Mouse (Mus musculus) regulatory T cell (primary cell): ENCODE measurements around the gene Nlgn1.

Experiments
- in situ Hi-C: fragments of 300-600 bp; cut with MboI, MseI; formaldehyde crosslinking; loops from one replicate; pipeline ENCODE4 v1.15.1; 2025; ENCODE audit warnings: high pct_unique_total_duplicates

Nlgn1 gene

GRCm38 (mm10) chr3:26202702-26203101 lies 129.6 kb downstream of the Nlgn1 start:
- in situ Hi-C loops, result no loop called here

DNA sequence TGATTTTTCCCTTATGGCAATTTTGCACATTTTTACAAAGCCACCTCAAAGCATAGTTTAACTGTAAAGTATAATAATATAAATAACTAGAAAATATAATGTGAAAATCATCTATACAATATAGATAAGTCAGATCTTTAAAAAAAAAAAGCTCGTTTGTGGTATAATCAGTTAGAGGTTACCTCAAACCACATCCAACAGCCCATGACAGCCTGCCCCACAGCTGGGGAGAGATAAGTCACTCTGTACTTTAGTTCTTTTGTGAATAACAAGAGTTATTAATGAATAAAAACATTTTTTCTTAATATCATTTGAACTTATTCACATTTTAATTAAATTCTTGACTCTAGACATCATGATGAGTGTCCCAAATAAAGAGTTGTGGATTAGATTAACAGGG lies 130.8 kb downstream of the Nlgn1 start:
- in situ Hi-C loops, result no loop called here

DNA sequence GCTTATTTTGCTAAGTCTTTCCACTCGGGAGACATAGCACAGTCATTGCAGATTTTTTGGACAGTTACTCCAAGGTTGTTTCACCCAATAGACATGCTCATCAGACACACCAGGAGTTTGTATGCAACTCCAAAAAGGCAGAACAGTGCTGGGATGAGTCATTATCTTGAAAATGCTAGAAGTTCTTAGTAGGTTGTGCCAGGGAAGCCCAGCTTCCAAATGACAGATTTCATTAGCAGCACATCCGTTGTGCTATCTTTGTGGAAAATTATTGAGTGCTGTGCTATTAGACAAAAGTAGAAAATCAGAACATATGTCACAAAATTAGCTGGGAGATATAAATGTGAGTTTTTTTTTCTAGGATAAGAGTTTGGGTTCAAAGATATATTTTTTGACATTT lies 137.3 kb downstream of the Nlgn1 start:
- in situ Hi-C loops, result no loop called here

GRCm38 (mm10) chr3:26181013-26181412 lies 151.2 kb downstream of the Nlgn1 start:
- in situ Hi-C loops, result no loop called here

DNA sequence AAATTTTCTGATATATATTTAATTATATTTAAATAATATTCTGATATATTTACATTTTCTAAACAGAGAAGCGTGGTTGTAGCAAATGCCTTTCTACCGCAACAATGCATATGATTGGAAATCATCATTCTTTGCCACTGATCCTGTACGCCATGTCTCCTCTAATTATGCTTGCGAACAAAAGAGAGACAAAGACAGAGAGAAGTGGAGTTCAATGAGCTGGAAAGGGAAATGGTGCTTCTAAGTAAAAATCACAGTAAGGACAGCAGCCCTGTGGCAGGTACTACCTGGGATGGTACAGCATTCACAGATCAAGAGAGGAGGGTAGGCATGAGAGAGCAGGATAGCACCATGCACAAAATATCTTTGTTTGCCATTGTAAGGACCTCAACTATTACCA lies 156.9 kb downstream of the Nlgn1 start:
- in situ Hi-C loops, result no loop called here

- in situ Hi-C loops, result no loop called here
These were observed 158.0 kb downstream of the Nlgn1 start for GRCm38 (mm10) chr3:26174257-26174656.

DNA sequence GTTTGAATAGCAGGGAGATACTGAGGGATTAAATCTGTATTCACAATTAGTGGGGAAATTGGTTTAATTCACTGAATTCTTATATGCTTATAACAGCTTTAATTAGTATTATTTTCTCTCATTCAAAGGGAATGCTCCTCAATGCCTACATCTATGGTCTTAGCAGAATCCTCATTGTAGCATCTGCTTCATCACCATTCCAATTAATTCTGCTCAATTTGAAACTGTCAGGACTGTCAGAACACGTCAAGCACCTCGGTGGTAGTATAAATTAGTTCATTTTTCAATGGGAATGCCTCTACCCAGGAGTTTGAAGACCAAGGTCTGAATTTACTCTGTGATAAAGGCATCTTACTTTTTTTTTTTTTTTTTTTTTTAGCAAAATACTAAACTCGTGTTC lies 158.6 kb downstream of the Nlgn1 start:
- in situ Hi-C loops, result no loop called here

DNA sequence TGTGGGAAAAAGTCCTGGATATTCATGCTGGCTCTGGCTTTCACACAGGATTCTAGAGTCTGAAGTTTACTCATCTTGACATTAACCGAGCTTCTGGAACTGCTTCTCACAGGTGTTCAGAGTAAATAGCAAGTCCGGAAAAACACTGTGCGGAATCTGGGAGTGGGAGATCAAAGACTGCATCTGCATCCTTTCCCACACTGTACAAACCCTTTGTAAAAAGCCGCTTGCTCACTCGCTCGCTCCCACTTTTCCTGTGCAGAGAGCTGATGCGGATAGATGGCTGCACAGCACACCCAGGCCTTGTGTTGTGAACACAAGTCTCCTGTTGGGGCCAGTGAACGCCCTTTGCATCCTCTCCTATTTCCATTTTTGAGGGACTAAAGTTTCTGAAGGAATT lies 165.5 kb downstream of the Nlgn1 start:
- in situ Hi-C loops, result no loop called here

- in situ Hi-C loops, result no loop called here
These were observed 178.5 kb downstream of the Nlgn1 start for GRCm38 (mm10) chr3:26153782-26154181.

DNA sequence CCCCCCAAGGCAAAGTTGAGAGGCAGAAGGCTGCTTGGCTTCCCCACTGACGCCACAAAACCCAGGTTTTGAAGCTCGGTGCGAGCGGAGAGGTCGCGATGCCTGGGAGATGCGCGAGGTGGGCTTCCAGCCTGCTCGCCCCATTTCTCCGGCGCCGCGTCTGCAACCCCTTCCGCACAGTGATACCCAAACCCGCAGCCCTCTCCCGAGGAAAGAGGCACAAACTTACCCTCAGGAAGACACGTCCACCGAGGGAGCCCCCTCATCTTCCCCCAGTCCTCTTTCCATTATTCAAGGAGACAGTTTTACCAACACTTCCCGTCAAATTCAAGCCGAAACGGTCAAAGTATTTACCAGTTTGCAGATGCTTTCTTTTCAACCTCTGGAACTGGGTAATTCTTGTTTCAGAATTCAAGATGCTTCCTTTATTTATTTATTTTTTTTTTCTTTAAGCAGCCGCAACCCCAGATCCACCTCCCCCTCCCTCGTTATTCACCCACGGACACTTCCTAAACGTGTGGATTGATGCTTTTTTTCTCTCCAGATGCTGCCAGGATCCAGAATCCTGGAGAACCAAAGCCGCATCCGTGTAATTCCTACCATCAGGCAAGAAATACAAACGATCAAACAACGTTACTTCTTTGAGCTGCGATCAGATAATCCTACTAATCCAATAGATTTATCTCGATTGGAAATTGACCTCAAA lies 179.1 kb downstream of the Nlgn1 start:
- in situ Hi-C loops, result no loop called here

DNA sequence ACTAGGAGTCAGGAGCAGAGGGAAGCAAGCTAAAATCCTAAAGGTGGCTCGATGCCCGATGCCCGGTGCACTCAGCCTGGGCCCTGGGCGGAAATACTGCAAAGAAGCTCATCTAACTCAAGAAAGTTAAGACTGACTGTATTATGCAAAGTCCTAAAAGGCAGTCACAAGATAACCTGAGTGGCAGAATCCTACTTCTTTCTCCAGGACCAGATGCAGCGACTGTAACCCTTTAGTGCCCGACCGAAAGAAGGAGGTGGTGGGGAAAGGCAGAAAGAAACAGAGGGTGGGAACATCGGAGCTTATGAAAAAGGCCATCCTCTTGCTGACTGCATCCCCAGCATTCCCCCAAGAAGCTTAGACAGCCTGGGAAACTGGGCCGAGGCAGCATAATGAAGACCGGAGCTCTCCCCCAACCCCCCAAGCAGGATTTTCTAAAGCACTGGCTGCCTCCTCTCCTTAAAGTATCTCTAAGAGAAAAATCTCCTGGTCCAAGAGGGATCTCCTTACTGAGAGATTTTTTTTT lies 179.7 kb downstream of the Nlgn1 start:
- in situ Hi-C loops, result no loop called here

DNA sequence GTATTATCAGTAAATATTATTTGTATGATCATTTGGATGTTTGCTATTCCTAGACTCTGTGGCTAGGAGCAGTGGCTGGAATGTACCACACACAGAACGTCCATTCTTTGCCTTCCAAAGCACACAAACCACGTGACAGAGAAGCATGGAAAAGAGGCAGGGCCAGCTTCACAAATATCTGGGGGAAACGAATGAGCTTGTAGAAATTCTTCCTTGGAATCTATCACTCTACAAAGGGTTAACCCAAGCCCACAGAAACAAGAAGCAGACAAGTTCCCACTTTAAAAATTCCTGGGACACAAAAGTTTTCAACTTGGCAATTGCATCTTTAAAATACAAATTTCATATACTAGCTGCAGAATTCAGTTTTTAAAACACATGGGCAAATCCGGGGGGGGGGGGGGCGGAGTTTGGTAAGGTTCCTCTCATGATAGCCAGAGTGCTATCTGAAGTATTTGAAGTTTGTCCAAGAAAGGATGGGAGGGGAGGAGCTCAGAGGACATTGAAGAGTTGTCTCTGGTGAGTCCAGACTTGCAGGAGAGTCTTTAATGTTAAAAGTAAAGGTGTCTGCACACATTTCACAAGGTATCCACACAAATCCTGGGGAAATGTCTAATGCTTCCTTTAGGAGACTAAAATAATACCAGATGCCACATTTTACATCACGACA lies 180.8 kb downstream of the Nlgn1 start:
- in situ Hi-C loops, result no loop called here

DNA sequence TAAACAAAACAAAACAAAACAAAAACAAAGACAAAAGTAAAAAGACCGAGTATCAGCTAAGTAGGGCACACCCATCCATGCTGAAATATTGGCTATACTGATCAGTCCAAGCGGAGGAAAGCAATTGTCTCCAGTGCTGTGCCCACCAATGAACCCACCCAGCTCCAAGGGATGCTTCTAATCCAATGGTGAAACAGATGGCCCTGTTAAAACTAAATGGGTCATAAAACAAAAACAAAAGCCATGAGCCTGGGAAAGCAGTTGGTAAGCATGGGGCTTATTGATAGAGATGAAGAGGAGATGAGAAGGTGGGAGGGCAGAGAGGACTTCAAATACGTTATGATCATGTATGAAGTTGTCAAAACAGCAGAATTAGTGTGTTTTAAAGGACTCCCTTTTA lies 186.1 kb downstream of the Nlgn1 start:
- in situ Hi-C loops, result no loop called here

- in situ Hi-C loops, result no loop called here
These were observed 186.8 kb downstream of the Nlgn1 start for GRCm38 (mm10) chr3:26145441-26145840.

DNA sequence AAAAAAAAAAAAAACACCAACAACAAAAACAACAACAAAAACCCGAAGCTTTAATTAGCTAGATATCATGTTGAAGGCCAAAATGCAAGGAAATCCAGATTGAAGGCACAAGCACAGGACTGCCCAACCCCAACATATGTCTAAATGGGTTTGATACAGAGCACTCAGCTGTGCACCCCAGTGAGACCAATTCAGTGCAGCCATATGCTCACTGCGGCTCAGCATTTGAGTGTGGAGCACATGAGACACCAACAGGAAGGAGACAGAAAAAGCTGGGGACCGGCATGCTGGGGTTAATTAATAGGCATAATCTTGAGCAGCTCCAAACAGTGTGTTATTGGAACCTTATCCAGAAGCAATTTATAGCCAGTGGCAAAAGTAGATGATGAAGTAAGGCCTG lies 190.7 kb downstream of the Nlgn1 start:
- in situ Hi-C loops, result no loop called here

- in situ Hi-C loops, result no loop called here
These were observed 197.2 kb downstream of the Nlgn1 start for GRCm38 (mm10) chr3:26134839-26135651.

DNA sequence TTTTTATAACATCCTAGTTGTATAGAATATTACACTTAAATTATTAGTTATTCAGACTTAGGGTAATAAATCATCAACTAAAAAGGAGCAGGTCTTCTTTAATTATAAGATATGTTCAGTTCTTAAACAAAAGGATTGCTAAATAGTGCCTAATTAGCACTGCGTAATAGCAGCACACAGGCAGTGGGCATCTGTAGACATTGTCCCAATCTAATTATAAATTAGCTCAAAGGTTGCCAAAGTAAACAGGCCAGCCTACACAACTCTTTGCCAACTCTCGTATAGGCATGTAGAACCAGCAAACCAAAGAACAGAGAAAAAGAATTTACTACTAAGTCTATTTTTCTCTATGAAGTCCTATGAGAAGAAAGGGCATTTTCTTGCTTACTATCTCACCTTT lies 201.3 kb downstream of the Nlgn1 start:
- in situ Hi-C loops, result no loop called here

DNA sequence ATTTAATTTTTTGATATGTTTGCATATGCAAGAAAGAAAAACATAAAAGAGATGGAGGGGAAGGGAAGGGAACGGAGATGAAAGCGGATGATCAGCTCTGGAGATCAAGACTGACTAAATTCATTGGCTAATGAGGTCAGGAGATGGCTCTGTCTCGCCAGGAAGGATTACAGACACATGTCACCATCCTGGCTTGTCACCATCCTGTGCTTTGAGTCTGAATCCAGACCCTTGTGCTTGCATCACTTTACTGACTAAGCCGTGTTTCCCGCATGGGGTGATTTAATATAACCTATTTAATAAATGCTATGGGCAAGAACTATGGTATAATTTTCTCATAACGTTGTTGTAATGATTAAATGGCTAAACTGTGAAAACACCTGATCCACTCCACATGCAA lies 202.8 kb downstream of the Nlgn1 start:
- in situ Hi-C loops, result no loop called here

GRCm38 (mm10) chr3:26117071-26117470 lies 215.2 kb downstream of the Nlgn1 start:
- in situ Hi-C loops, result no loop called here

DNA sequence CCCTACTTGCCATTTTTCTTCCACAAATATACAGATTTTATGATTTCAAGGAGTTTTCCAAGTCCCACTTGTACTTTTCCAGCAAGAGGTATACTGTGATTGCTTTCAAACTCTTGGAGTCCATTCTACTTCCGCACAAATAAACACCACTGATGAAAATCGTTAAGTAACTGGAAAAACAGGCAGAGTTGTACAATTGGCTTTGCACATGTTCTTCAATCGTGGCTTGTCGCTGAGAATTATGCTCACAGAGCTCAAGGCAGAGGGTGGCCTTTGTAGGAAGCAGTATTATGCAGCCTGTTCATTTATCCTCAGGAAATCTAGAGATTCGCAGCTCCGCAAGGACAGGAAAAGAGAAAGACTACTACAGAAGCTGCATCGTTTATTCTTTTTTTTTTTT lies 225.9 kb downstream of the Nlgn1 start:
- in situ Hi-C loops, result no loop called here

DNA sequence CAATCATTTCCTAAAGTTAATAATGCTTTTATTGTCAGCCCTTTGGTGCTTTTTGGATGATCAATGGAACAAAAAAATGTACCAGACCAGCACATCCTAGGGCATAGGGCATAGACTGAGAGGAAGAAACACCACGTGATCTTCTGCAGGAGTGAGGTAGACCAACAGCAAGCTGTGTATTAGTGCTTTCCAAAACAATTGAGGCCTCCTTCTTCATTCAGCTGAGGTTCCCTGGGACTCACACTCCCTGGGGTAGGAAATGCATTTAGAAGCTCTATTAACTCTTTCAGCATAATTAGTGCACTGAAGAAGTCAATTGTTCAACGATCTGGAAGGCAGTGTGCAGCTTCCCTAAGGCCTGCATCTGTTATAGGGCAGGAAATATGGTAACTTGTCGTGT lies 226.7 kb downstream of the Nlgn1 start:
- in situ Hi-C loops, result no loop called here

DNA sequence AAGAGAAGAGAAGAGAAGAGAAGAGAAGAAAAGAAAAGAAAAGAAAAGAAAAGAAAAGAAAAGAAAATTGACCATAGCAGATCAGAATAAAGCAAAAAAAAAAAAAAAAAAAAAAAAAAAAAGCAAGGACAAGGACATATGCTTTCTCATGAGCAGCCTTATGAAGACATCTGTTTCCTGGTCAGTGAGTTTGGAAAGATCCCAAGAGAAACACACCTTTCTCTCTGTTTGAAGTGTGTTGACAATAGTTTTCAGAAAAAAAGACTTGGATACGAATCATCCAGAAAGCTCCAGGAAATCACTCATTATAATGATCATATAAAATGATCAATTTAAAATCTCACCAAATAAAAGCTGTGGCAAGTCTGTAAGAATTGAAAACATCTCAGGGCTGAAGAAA lies 230.0 kb downstream of the Nlgn1 start:
- in situ Hi-C loops, result no loop called here

- in situ Hi-C loops, result no loop called here
These were observed 236.7 kb downstream of the Nlgn1 start for GRCm38 (mm10) chr3:26095551-26095950.
